Mouse (Mus musculus) monocyte, adult 5-6 weeks (primary cell): ENCODE data around the gene Plekha6. TPM values are rescaled to one million over a fixed set of nuclear protein-coding genes. Genes with fewer than 3 reads are reported as not detected.

Experiments used
- ATAC-seq: fragments of 153-309, 156-312 bp; replicated peaks from 2 replicates; pipeline ENCODE4 v1.8.0; 2017; ENCODE audit warnings: mild to moderate bottlenecking; ENCODE audit not compliant: low TSS enrichment, insufficient number of reproducible peaks, severe bottlenecking, poor library complexity, low FRiP score
- total RNA-seq: library from RNA; stranded (forward); fragments of 200-1000, 200-491, 200-594 nt; gene quantifications from 3 replicates; pipeline ENCODE4 v1.2.3, GENCODE M21; 2017

The Plekha6 gene
- total RNA-seq, 1 experiment from 2014 or later, result 5.7 TPM

- ATAC-seq, result no peak
Observed at GRCm38 (mm10) chr1:133254226-133254625, 90.2 kb downstream of the Plekha6 start.

GRCm38 (mm10) chr1:133254856-133255764 is 91.1 kb downstream of the Plekha6 start:
- no peak for ATAC-seq

GRCm38 (mm10) chr1:133255776-133256175 is 91.8 kb downstream of the Plekha6 start:
- no peak for ATAC-seq

GRCm38 (mm10) chr1:133256347-133256746 is 92.3 kb downstream of the Plekha6 start:
- ATAC-seq, result no peak

GRCm38 (mm10) chr1:133258694-133259093 is 94.7 kb downstream of the Plekha6 start:
- ATAC-seq, result no peak

- no peak for ATAC-seq
Observed at GRCm38 (mm10) chr1:133262628-133263027, 98.6 kb downstream of the Plekha6 start.

GRCm38 (mm10) chr1:133263134-133263533 is 99.1 kb downstream of the Plekha6 start:
- ATAC-seq, result no peak

- ATAC-seq, result no peak
Observed at GRCm38 (mm10) chr1:133264367-133264766, 100.4 kb downstream of the Plekha6 start.

- ATAC-seq, result no peak
Observed at GRCm38 (mm10) chr1:133265114-133265766, 101.2 kb downstream of the Plekha6 start.

- no peak for ATAC-seq
Observed at GRCm38 (mm10) chr1:133267094-133267493, 103.1 kb downstream of the Plekha6 start.

- ATAC-seq, result no peak
Observed at GRCm38 (mm10) chr1:133267813-133268492, 103.9 kb downstream of the Plekha6 start.

- no peak for ATAC-seq
Observed at GRCm38 (mm10) chr1:133268503-133268902, 104.5 kb downstream of the Plekha6 start.

- ATAC-seq, result no peak
Observed at GRCm38 (mm10) chr1:133270336-133270735, 106.3 kb downstream of the Plekha6 start.

- ATAC-seq, result no peak
Observed at GRCm38 (mm10) chr1:133274163-133274562, 110.2 kb downstream of the Plekha6 start.

GRCm38 (mm10) chr1:133276983-133277382 is 113.0 kb downstream of the Plekha6 start:
- ATAC-seq, result no peak

GRCm38 (mm10) chr1:133278539-133278938 is 114.5 kb downstream of the Plekha6 start:
- no peak for ATAC-seq

GRCm38 (mm10) chr1:133278946-133279631 is 115.1 kb downstream of the Plekha6 start:
- no peak for ATAC-seq

GRCm38 (mm10) chr1:133279632-133280093 is 115.7 kb downstream of the Plekha6 start:
- no peak for ATAC-seq

- no peak for ATAC-seq
Observed at GRCm38 (mm10) chr1:133280537-133280936, 116.5 kb downstream of the Plekha6 start.
